Mouse (Mus musculus) forebrain, embryonic 13.5 days (tissue): ENCODE data around the gene Rftn1. TPM values are rescaled to one million over a fixed set of nuclear protein-coding genes. Genes with fewer than 3 reads are reported as not detected.
"Not testable (repeated sequence)": the region's sequence is repeated elsewhere in the genome, so short reads cannot be mapped to it uniquely, and the experiment has no call there.

ENCODE experiments used
- ATAC-seq: fragments of 200-750 bp; cut with Nextera tagmentation; 2 replicates; pipeline ENCODE4 v1.8.0; 2017
- H3K27ac ChIP-seq: fragments of 300-500 bp; sonication (generic); 2 replicates; pipeline ENCODE4 v1.5.1; 2015; ENCODE audit warnings: inconsistent platforms, mild to moderate bottlenecking, moderate library complexity
- H3K27me3 ChIP-seq: fragments of 300-500 bp; sonication (generic); 2 replicates; pipeline ENCODE4 v1.6.1; 2015; ENCODE audit warnings: mild to moderate bottlenecking, inconsistent platforms
- H3K36me3 ChIP-seq: fragments of 300-500 bp; sonication (generic); 2 replicates; pipeline ENCODE4 v1.6.1; 2015; ENCODE audit warnings: mild to moderate bottlenecking, inconsistent platforms; ENCODE audit not compliant: poor library complexity, severe bottlenecking
- H3K4me1 ChIP-seq: fragments of 300-500 bp; sonication (generic); 2 replicates; pipeline ENCODE4 v1.6.1; 2015; ENCODE audit warnings: inconsistent platforms
- H3K4me2 ChIP-seq: fragments of 300-500 bp; sonication (generic); 2 replicates; pipeline ENCODE4 v1.6.1; 2015; ENCODE audit warnings: inconsistent platforms, mild to moderate bottlenecking, moderate library complexity
- H3K4me3 ChIP-seq: fragments of 300-500 bp; sonication (generic); 2 replicates; pipeline ENCODE4 v1.5.1; 2015; ENCODE audit warnings: mild to moderate bottlenecking, inconsistent platforms
- H3K9ac ChIP-seq: fragments of 300-500 bp; sonication (generic); 2 replicates; pipeline ENCODE4 v1.6.1; 2015; ENCODE audit warnings: mild to moderate bottlenecking, inconsistent platforms
- H3K9me3 ChIP-seq: fragments of 300-500 bp; sonication (generic); replicated peaks from 2 replicates; pipeline ENCODE4 v1.6.1; 2016; ENCODE audit warnings: inconsistent platforms
- WGBS: fragments of 180-500 bp; shearing (Covaris S2); methylation state at CpG from one replicate; pipeline ENCODE4 v1.1.7; 2015; 5-methylcytosine and 5-hydroxymethylcytosine counted together
- polyA plus RNA-seq: library from polyadenylated mRNA; unstranded; fragments of >200 nt; fragmentation: Nextera tagmentation; extraction: Ambion mirVana; gene quantifications from 2 replicates; pipeline ENCODE4 v1.2.1, GENCODE M21; 2015

The Rftn1 gene
- polyA plus RNA-seq, 1 experiment from 2014 or later, result 15.3 TPM

GRCm38 (mm10) chr17:50117461-50117860, 73.0 kb downstream of the Rftn1 start:
- Histone ChIP-seq H3K4me3 (no peak overlapping the region), H3K4me2 (no peak overlapping the region), H3K4me1 (no peaks in the 10 kb centered on the region), H3K27ac (no peak overlapping the region), H3K9ac (no peak overlapping the region), H3K27me3 (no peaks in the 10 kb centered on the region), H3K36me3 (no peaks in the 10 kb centered on the region), H3K9me3 (no peaks in the 10 kb centered on the region)
- 92% methylated on average over 7 of the region's 7 CpGs for WGBS
- ATAC-seq, result no peak

- no peak for ATAC-seq
- Histone ChIP-seq H3K4me3 (no peak overlapping the region), H3K27me3 (no peaks in the 10 kb centered on the region), H3K9me3 (no peaks in the 10 kb centered on the region), H3K9ac (no peak overlapping the region), H3K36me3 (no peaks in the 10 kb centered on the region), H3K4me1 (no peaks in the 10 kb centered on the region), H3K27ac (no peak overlapping the region), H3K4me2 (no peak overlapping the region)
- 89% methylated on average over 3 of the region's 3 CpGs for WGBS
Measured at GRCm38 (mm10) chr17:50116980-50117379, 73.5 kb downstream of the Rftn1 start.

- not testable (repeated sequence) for H3K36me3 ChIP-seq, H3K27ac ChIP-seq, ATAC-seq, H3K4me2 ChIP-seq, H3K27me3 ChIP-seq, H3K4me1 ChIP-seq, H3K4me3 ChIP-seq, H3K9ac ChIP-seq, H3K9me3 ChIP-seq
- 98% methylated on average over 1 of the region's 1 CpGs for WGBS
Measured at GRCm38 (mm10) chr17:50116401-50116800, 74.1 kb downstream of the Rftn1 start.

- H3K4me3 ChIP-seq, ATAC-seq, H3K27me3 ChIP-seq, H3K27ac ChIP-seq, H3K9ac ChIP-seq, H3K9me3 ChIP-seq, H3K4me2 ChIP-seq, H3K4me1 ChIP-seq, H3K36me3 ChIP-seq: not testable (repeated sequence)
- 96% methylated on average over 3 of the region's 3 CpGs for WGBS
Measured at GRCm38 (mm10) chr17:50115716-50116115, 74.8 kb downstream of the Rftn1 start.

- H3K9me3 ChIP-seq, result no peaks in the 10 kb centered on the region
- peaks cover 6% of the 10 kb centered on the region for H3K4me1 ChIP-seq
- H3K36me3 ChIP-seq, result no peaks in the 10 kb centered on the region
- 82% methylated on average over 8 of the region's 8 CpGs for WGBS
- H3K9ac ChIP-seq, result no peak overlapping the region
- H3K27me3 ChIP-seq, result no peaks in the 10 kb centered on the region
- H3K4me2 ChIP-seq, result no peak overlapping the region
- peak; percentile 68 for ATAC-seq
- H3K27ac ChIP-seq, result no peak overlapping the region
- H3K4me3 ChIP-seq, result no peak overlapping the region
Measured at GRCm38 (mm10) chr17:50114659-50115058, 75.8 kb downstream of the Rftn1 start.

- Histone ChIP-seq H3K4me3 (no peak overlapping the region), H3K27ac (no peak overlapping the region), H3K9ac (no peak overlapping the region), H3K27me3 (no peaks in the 10 kb centered on the region), H3K4me2 (no peak overlapping the region), H3K9me3 (no peaks in the 10 kb centered on the region), H3K4me1 (peaks cover 6% of the 10 kb centered on the region), H3K36me3 (no peaks in the 10 kb centered on the region)
- 64% methylated on average over 14 of the region's 14 CpGs for WGBS
- 0 out of 2 replicates have a peak, but pooled peaks have one; percentile 21 for ATAC-seq
Measured at GRCm38 (mm10) chr17:50110650-50111415, 79.6 kb downstream of the Rftn1 start.

- no peak for ATAC-seq
Measured at GRCm38 (mm10) chr17:50106811-50107210, 83.7 kb downstream of the Rftn1 start.

GRCm38 (mm10) chr17:50104131-50104530, 86.3 kb downstream of the Rftn1 start:
- WGBS, result 93% methylated on average over 3 of the region's 3 CpGs
- ATAC-seq, result no peak

More at GRCm38 (mm10) chr17:50106811-50107210, 83.7 kb downstream of the Rftn1 start:
- peaks cover 6% of the 10 kb centered on the region for H3K4me1 ChIP-seq
- H3K4me3 ChIP-seq, result no peak overlapping the region
- no peak overlapping the region for H3K9ac ChIP-seq
- no peaks in the 10 kb centered on the region for H3K27me3 ChIP-seq
- WGBS, result 96% methylated on average over 10 of the region's 10 CpGs
- H3K9me3 ChIP-seq, result peaks cover 6% of the 10 kb centered on the region; the same call in 1 of the 2 replicates
- H3K27ac ChIP-seq, result no peak overlapping the region
- no peak overlapping the region for H3K4me2 ChIP-seq
- H3K36me3 ChIP-seq, result peaks cover 4% of the 10 kb centered on the region

GRCm38 (mm10) chr17:50101416-50101815, 89.1 kb downstream of the Rftn1 start:
- no peak for ATAC-seq
- WGBS, result 94% methylated on average over 3 of the region's 3 CpGs
- H3K9me3 ChIP-seq, result peaks cover 6% of the 10 kb centered on the region; the same call in 1 of the 2 replicates
- no peak overlapping the region for H3K4me3 ChIP-seq
- H3K4me2 ChIP-seq, result no peak overlapping the region
- H3K27ac ChIP-seq, result no peak overlapping the region
- H3K9ac ChIP-seq, result no peak overlapping the region
- peaks cover 4% of the 10 kb centered on the region for H3K36me3 ChIP-seq
- H3K4me1 ChIP-seq, result peaks cover 10% of the 10 kb centered on the region
- H3K27me3 ChIP-seq, result no peaks in the 10 kb centered on the region

More at GRCm38 (mm10) chr17:50104131-50104530, 86.3 kb downstream of the Rftn1 start:
- Histone ChIP-seq H3K27ac (no peak overlapping the region), H3K4me1 (peaks cover 10% of the 10 kb centered on the region), H3K4me2 (no peak overlapping the region), H3K4me3 (no peak overlapping the region), H3K9me3 (peaks cover 6% of the 10 kb centered on the region; the same call in 1 of the 2 replicates), H3K9ac (no peak overlapping the region), H3K27me3 (no peaks in the 10 kb centered on the region), H3K36me3 (peaks cover 4% of the 10 kb centered on the region)

GRCm38 (mm10) chr17:50100070-50100469, 90.4 kb downstream of the Rftn1 start:
- WGBS, result 60% methylated on average over 12 of the region's 12 CpGs
- no peak overlapping the region for H3K4me3 ChIP-seq
- H3K36me3 ChIP-seq, result peaks cover 1% of the 10 kb centered on the region; the same call in 1 of the 2 replicates
- H3K27ac ChIP-seq, result no peak overlapping the region
- H3K27me3 ChIP-seq, result no peaks in the 10 kb centered on the region
- no peak for ATAC-seq
- H3K9me3 ChIP-seq, result peaks cover 2% of the 10 kb centered on the region; the same call in 1 of the 2 replicates
- H3K4me2 ChIP-seq, result no peak overlapping the region
- peaks cover 10% of the 10 kb centered on the region for H3K4me1 ChIP-seq
- no peak overlapping the region for H3K9ac ChIP-seq

- ATAC-seq, result no peak
Measured at GRCm38 (mm10) chr17:50099378-50099777, 91.1 kb downstream of the Rftn1 start.

GRCm38 (mm10) chr17:50098297-50098696, 92.2 kb downstream of the Rftn1 start:
- 93% methylated on average over 6 of the region's 6 CpGs for WGBS
- no peaks in the 10 kb centered on the region for H3K27me3 ChIP-seq
- H3K4me3 ChIP-seq, result no peak overlapping the region
- ATAC-seq, result no peak
- no peaks in the 10 kb centered on the region for H3K9me3 ChIP-seq
- no peak overlapping the region for H3K4me2 ChIP-seq
- no peaks in the 10 kb centered on the region for H3K36me3 ChIP-seq
- H3K9ac ChIP-seq, result no peak overlapping the region
- H3K27ac ChIP-seq, result no peak overlapping the region
- H3K4me1 ChIP-seq, result peaks cover 10% of the 10 kb centered on the region

More at GRCm38 (mm10) chr17:50099378-50099777, 91.1 kb downstream of the Rftn1 start:
- no peaks in the 10 kb centered on the region for H3K9me3 ChIP-seq
- no peaks in the 10 kb centered on the region for H3K36me3 ChIP-seq
- no peaks in the 10 kb centered on the region for H3K27me3 ChIP-seq
- no peak overlapping the region for H3K9ac ChIP-seq
- no peak overlapping the region for H3K4me2 ChIP-seq
- 65% methylated on average over 8 of the region's 8 CpGs for WGBS
- no peak overlapping the region for H3K27ac ChIP-seq
- peaks cover 10% of the 10 kb centered on the region for H3K4me1 ChIP-seq
- H3K4me3 ChIP-seq, result no peak overlapping the region
